Mouse (Mus musculus) thymus, postnatal 10 days (tissue): ENCODE results near the gene Atl3.

ENCODE experiments used
- DNase-seq, 2 experiments: peaks; one replicate each; pipeline ENCODE4 v3.0.0; 2021; ENCODE audit warnings: low spot score in 2 of 2

Atl3 gene

GRCm38 (mm10) chr19:7559986-7560385, 66.1 kb downstream of the Atl3 start:
- no peak for DNase-seq

- DNase-seq, result no peak
Observed at GRCm38 (mm10) chr19:7561456-7561855, 67.6 kb downstream of the Atl3 start.

- DNase-seq, result no peak
Observed at GRCm38 (mm10) chr19:7562601-7563129, 68.8 kb downstream of the Atl3 start.

DNA sequence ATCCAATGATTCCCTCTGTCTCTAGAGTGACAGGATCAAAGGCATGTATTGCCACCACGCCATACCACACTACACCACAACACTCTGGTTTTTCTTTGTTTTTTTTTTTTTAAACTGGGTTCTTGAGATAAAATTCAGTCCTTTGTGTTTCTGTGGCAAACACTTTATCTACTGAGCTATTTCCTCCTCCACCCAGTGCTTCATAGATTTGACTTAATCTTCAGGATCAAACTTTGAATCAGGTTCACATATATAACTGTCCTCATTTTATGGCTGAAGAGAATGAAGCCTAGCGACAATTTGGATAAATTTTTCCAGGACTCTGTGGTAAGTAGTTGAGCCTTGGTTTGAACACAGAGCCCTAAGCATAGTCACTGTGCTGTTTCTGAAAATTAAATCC, 69.8 kb downstream of the Atl3 start:
- DNase-seq, result no peak

DNA sequence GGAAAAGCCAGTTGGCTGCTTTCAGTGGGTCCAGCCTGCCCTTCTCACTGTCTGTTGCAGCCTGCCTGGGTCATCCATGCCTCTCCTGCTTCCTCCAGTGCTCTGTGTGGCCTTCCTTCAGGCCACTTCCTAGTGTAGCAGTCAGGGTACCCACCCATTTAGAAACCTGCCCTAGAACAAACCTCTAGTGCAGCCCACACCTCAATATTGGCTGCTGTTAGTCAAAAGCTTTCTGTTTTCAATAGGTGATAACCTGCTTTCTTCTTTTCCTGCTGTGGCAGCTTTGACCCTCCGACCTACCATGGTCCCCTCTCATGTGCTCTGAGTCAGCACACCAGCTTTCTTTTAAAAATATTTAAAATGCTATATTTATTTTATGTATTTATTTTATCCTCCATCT, 70.6 kb downstream of the Atl3 start:
- DNase-seq, result no peak

DNA sequence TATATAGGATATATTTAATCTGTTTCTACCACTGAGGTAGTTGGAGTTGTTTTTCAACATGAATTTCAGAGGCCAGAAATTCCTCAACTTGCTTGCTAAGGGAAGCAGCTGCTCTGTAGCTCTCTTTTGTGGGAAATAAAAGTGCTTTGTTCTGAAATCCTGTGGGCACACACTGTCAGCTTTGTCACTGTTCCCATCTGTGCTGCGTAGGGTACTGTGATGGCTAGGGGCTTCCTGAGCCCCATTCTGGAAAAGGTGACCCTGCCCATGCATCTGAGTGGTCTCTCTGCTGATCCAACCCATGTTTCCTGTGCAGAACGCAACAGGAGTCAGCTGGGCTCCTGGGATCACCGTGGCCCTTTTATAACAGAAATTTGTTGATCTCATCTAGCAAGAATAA, 73.0 kb downstream of the Atl3 start:
- DNase-seq, result no peak

- no peak for DNase-seq
Observed at GRCm38 (mm10) chr19:7568364-7568763, 74.5 kb downstream of the Atl3 start.

DNA sequence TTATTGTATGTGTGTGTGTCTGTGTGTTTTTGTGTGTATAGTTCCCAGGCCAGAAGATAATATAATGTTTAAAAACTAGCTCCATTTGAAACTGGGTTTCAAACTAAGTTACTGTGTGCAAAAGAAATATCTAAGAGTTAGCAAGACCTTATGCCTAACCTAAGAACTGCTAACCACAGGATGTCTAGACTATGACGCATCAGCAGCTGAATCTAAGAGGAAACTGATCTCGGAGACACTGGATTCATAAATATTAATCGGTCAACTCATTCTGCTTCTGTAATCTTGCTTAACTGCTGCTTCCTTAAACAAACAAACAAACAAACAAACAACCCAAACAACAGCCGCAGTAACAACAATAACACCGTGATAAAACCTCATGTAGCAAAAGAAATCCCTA, 75.8 kb downstream of the Atl3 start:
- no peak for DNase-seq

- DNase-seq, result no peak
Observed at GRCm38 (mm10) chr19:7576180-7576579, 82.3 kb downstream of the Atl3 start.

DNA sequence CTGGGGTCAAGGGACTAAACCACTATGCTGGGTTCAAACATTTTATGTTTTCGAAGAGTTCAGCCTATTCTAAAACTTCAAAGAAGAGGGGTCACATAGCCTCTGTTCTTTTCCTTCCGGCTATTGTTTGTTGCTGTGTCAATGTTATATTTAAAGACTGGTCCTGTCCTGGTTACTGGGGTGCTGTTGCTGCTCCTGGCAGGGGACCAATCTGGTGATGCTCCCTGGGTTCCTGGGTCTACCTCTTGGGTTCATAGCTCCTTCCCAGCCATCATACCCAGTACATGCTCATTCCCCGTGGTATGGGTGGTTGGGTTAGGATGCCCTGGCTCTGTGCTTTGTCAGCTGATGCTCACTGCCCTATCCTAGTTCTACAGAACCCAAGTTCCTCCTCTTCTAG, 83.9 kb downstream of the Atl3 start:
- DNase-seq, result no peak

DNA sequence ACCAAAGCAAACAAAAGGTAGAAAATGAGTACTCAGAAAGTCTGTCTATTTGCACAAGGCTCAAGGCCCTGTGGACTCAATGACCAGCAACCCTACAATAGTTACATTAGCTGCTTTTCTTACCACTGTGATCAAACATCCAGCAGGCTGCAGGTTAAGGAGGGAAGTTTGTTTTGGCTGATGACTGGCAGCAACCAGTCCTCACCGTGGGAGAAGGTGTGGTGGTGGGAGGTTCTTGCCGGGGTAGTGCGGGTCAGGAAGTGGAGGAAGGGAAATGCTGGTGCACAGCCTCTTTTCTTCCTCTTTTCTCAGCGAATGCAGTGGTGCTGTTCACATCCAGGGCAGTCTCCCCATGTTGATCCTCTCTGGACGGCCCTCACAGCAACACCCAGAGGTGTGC, 87.2 kb downstream of the Atl3 start:
- DNase-seq, result no peak

GRCm38 (mm10) chr19:7583101-7583500, 89.3 kb downstream of the Atl3 start:
- DNase-seq, result no peak

- DNase-seq, result no peak
Observed at GRCm38 (mm10) chr19:7583599-7583998, 89.8 kb downstream of the Atl3 start.

DNA sequence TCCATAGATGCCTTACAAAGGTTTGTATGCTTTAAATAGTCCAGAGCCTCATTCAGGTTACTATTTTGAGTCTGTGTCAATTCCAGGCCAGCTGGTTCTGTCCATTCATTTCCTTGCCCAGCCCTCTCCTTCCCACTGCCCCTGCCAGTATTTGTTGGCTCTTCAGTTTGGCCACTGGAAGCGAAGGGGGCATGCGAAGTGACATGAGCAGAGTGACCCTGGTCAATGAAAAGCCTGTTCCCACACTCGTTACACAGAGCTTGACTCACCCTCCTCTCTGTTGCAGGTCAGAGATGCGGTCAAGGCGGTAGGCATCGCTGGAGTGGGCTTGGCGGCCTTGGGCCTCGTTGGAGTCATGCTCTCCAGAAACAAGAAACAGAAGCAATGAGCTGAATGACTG, 91.4 kb downstream of the Atl3 start:
- DNase-seq, result no peak

DNA sequence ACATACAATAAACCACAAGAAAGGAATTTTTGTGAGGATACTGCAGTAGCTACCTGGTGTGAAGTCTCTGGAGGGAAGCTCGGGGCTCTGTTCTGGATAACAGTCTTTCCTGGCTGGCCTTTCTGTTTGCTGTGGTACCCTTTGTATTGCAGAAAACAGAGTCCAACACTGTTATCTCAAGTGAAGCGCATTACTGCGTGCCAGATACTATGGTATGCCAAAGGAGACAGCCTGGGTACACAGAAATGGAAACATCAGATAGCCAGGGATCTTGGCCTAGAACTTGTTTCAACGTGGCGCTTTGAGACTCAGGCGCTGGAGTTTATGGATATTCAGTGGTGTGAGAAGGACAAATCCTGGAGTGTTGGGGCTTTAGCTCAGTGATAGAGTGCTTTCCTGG, 91.9 kb downstream of the Atl3 start:
- no peak for DNase-seq
